Mouse (Mus musculus) cerebellum, adult 2 months (tissue): Measurements from ENCODE around the gene Lgals8. TPM values are rescaled to one million over a fixed set of nuclear protein-coding genes. Genes with fewer than 3 reads are reported as not detected.

Source experiments
- DNase-seq, 2 experiments: peaks; one replicate each; pipeline ENCODE4 v3.0.0; 2021
- H3K27ac ChIP-seq: fragments of 200-500 bp; 2 replicates; pipeline ENCODE4 v1.5.1; 2012; ENCODE audit warnings: low read length, control low read depth, inconsistent platforms; ENCODE audit not compliant: insufficient read depth
- H3K27me3 ChIP-seq: fragments of 200-500 bp; 2 replicates; pipeline ENCODE4 v1.6.1; 2012; ENCODE audit warnings: inconsistent platforms, mild to moderate bottlenecking, low read length, moderate library complexity; ENCODE audit not compliant: control insufficient read depth, insufficient read depth
- H3K4me1 ChIP-seq: fragments of 200-500 bp; 2 replicates; pipeline ENCODE4 v1.6.1; 2011; ENCODE audit warnings: low read length; ENCODE audit not compliant: control insufficient read depth, insufficient read depth
- H3K4me3 ChIP-seq: fragments of 200-500 bp; replicated peaks from 2 replicates; pipeline ENCODE3; 2011; ENCODE audit warnings: mild to moderate bottlenecking, low read depth, low read length, control low read depth; ENCODE audit not compliant: insufficient read depth
- CTCF ChIP-seq: fragments of 200-500 bp; IDR thresholded peaks from 2 replicates; pipeline ENCODE4 v1.5.1; 2011; ENCODE audit warnings: low read depth, mild to moderate bottlenecking, control low read depth, low read length, moderate library complexity, borderline replicate concordance; ENCODE audit not compliant: insufficient read depth
- POLR2A ChIP-seq: fragments of 200-500 bp; IDR thresholded peaks from 2 replicates; pipeline ENCODE4 v1.6.1; 2011; ENCODE audit warnings: low read length, control low read depth, borderline replicate concordance; ENCODE audit not compliant: insufficient read depth
- WGBS: fragments of 180-500 bp; shearing (Covaris S2); methylation state at CpG from one replicate; pipeline ENCODE4 v1.1.7; 2018; 5-methylcytosine and 5-hydroxymethylcytosine counted together
- polyA plus RNA-seq: library from polyadenylated mRNA; depleted of rRNA; stranded (reverse); fragments of >200 nt; gene quantifications from 2 replicates; pipeline ENCODE4 v1.2.3, GENCODE M21; 2012; rRNA removed

Lgals8 gene
- polyA plus RNA-seq, 1 experiment, result 60.3 TPM

DNA sequence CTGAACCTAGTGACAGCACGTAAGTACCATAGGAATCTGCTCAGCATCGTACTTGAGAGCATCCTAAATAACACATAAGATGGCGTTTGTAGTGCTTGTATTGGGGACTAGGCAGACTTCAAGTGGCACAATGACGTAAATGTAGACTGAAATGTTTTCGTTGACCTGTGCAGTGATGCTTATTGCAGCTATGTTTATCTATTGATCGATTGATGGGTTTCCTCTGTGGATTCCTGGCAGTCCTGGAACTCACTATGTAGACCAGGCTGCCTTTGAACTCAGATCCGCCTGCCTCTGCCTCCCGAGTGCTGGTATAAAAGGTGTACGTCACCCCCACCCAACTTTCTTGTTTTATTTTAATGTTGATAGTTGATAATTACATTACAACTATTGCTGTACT, 44.1 kb downstream of the Lgals8 start:
- Histone ChIP-seq H3K4me1 (no peaks in the 10 kb centered on the region), H3K27me3 (no peaks in the 10 kb centered on the region), H3K4me3 (no peak overlapping the region), H3K27ac (no peak overlapping the region)
- no peak for DNase-seq
- 96% methylated on average over 9 of the region's 9 CpGs for WGBS
- TF ChIP-seq POLR2A (no peak), CTCF (no peak)

DNA sequence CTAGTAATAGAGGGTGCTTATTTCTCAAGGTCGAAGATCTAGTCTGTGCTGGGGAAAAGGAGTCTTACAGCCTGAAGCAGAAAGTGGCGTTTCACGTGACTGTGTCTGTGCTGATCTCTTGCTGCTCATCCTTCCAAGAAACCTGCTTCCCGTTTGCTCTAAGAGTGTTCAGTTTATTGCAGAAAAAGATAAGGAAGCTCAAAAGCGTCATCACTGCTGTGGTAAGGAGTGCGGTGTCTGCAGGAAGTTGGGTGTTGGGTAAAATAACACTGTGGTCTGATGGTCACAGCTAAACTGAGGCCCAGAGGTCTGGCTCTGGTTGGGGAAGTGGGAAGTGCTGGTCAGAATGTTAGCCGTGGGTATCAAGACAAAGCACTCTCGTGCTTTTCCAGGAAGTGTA, 52.7 kb downstream of the Lgals8 start:
- WGBS, result 89% methylated on average over 8 of the region's 8 CpGs
- TF ChIP-seq POLR2A (no peak), CTCF (no peak)
- DNase-seq, result no peak
- H3K4me3 ChIP-seq, result no peak overlapping the region
- H3K27me3 ChIP-seq, result no peaks in the 10 kb centered on the region
- H3K27ac ChIP-seq, result no peak overlapping the region
- no peaks in the 10 kb centered on the region for H3K4me1 ChIP-seq

DNA sequence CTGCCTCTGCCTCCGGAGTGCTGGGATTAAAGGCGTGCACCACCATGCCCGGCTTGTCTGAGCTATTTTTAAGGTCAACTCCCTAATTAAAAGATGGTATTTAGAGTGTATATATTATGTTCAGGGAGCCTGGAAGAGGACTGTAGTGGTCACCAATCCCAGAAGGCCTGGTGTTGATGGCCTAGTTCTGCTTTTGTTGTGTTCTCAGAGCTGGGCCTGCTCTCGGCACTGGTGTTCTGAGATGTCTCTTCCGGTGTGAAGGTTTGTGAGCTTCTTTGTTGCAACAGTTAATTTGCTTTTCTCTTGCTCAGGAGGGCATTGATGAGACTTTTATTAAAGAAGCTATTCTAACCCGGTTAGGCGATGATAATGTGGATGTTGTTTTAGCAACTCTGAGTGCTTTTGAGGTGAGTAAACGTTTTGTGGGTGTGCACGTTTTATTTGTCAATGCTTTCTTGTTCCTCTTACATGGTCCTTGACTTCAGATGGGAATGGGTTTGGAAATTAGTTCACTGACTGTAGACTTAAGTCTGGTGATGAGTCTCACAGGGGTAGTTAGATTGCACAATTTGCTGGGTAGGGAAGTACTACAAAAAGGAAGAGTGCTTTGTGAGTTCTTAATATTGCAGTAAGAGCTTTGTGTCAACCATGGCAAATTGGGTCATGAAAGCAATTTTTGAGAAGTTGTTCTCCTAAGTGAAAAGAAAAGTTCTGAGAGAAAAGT, 56.2 kb downstream of the Lgals8 start:
- 94% methylated on average over 9 of the region's 9 CpGs for WGBS
- TF ChIP-seq CTCF, result no peak
- no peak for TF ChIP-seq POLR2A

DNA sequence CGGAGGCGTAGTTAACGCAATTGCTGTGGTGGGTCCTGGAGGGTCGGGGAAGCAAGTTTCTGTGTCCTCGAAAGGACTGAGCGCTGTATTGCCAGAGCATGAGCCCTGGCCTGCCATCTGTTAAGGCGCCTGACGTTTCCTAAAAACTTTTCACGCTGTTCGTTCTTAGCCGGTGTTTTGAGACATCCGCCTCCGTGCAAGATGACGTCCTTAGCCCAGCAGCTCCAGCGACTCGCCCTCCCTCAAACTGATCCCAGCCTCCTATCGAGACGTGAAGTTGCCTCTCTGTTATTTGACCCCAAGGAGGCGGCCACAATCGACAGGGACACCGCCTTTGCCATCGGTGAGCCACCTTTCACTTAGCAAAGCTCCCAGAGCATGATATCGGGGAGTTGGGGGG, 69.2 kb downstream of the Lgals8 start:
- DNase-seq, result no peak
- Histone ChIP-seq H3K4me3 (peak overlapping the region; percentile 93), H3K27ac (no peak overlapping the region), H3K4me1 (peaks cover 5% of the 10 kb centered on the region), H3K27me3 (no peaks in the 10 kb centered on the region)
- TF ChIP-seq CTCF, result no peak
- TF ChIP-seq POLR2A, result no peak
- WGBS, result 1% methylated on average over 23 of the region's 23 CpGs

More for the DNA sequence above, 56.2 kb downstream of the Lgals8 start:
- Histone ChIP-seq H3K4me3 (no peak overlapping the region), H3K27ac (no peak overlapping the region), H3K4me1 (no peaks in the 10 kb centered on the region), H3K27me3 (no peaks in the 10 kb centered on the region)
- no peak for DNase-seq

DNA sequence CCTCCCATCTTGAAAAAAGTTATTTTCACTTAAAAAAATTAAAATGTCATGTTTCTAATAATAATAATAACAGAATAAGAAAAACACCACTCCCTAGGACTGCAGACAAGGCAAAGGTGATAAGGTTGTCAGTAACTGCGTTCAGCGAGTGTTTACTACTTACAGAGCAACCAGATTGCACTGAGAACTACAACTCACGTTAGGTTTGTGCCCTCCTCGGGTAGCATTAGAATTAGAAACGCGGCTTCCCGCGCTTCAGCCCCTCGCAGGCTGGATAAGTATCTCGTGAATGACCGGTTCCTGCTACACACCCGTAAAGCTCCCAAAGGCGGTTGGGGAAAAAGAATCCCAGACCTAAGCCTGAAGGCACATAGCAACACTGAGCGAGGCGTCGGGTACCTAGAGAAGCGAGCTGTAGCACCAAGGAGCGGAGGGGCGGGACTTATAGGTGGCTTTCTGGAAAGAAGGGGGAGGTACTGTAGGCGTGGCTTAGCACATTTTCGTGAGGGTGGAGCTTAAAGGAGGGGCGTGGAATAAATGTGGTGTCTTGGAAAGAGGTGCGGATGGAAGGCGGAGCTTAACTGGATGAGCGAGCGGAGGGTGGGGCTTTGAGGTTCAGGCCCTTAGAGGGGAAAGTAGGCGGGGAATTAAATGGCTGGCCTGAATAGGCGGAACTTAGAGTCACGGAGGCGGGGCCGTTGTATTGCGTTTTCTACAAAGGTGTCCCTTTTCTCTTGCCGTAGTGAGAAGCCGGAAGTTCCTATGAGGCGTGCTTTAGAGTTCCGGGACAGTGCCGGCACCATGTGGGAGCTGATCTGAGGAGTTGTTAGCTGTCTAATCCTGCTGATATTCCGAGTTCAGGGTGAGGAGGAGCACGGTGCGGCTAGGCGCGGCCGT, 69.9 kb downstream of the Lgals8 start, which contains the start of gene Heatr1:
Heatr1 (plus strand) TSS at position 419 of the 897 bp plus-strand sequence.
- H3K27me3 ChIP-seq, result no peaks in the 10 kb centered on the region
- no peak within 1 kb of the TSS for H3K27ac ChIP-seq
- H3K4me1 ChIP-seq, result peaks cover 5% of the 10 kb centered on the region
- peak; percentile 91 to 94 for DNase-seq
- peak within 1 kb of the TSS; percentile 93 for H3K4me3 ChIP-seq
- WGBS, result 1% methylated on average over 43 of the region's 43 CpGs
- no peak for TF ChIP-seq CTCF
- TF ChIP-seq POLR2A, result peak; percentile 39; the same call in 1 of the 2 replicates

Other genes with a start within 250 kb of the Lgals8 start
- gene Mtr, start 206.8 kb downstream of the Lgals8 start, polyA plus RNA-seq, result 8.4 and 10.0 TPM in 2 replicates
- 1.8 and 3.9 TPM in 2 replicates for gene Actn2, start 124.2 kb downstream of the Lgals8 start, polyA plus RNA-seq
- 19.2 and 19.8 TPM in 2 replicates for gene Heatr1, start 69.9 kb downstream of the Lgals8 start, polyA plus RNA-seq
- 0.02 TPM in 1 of 2 replicates, not detected in the other for gene Edaradd, start 55.5 kb upstream of the Lgals8 start, polyA plus RNA-seq
- 11.1 and 11.3 TPM in 2 replicates for gene Ero1lb, start 100.9 kb upstream of the Lgals8 start, polyA plus RNA-seq